Mouse (Mus musculus) natural killer cell, adult 2 months (primary cell): ENCODE data around the gene Acvr2b.
"Not testable (repeated sequence)": the region's sequence is repeated elsewhere in the genome, so short reads cannot be mapped to it uniquely, and the experiment has no call there.

Experiments used
- DNase-seq, 2 experiments: peaks; one replicate each; pipeline ENCODE4 v3.0.0; 2022; ENCODE audit warnings: low spot score in 2 of 2

Gene Acvr2b

GRCm38 (mm10) chr9:119401801-119402214, at the start of gene Acvr2b:
TSS of gene Acvr2b (plus strand) at chr9:119402118.
- DNase-seq, result peak; percentile 8 to 44

DNA sequence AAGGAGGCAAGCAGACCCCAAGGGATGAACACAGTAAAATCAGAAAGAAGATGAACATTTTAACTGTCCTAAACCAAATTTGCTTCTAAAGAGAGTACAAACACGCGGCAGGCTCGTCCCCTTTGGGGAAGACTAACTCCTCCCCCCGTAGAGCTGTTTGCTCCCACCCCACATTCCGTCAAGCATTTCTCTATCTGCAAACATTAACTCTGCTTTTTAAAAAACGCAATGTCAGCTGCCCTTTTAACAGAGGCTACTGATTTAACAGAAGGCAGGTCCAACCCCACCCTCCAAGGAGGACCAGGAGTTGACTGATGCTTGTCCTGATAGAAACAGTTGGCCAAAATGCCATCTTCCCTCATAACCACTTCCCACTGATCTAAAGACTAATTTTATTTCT, 48.0 kb upstream of the Acvr2b start:
- DNase-seq, result no peak

DNA sequence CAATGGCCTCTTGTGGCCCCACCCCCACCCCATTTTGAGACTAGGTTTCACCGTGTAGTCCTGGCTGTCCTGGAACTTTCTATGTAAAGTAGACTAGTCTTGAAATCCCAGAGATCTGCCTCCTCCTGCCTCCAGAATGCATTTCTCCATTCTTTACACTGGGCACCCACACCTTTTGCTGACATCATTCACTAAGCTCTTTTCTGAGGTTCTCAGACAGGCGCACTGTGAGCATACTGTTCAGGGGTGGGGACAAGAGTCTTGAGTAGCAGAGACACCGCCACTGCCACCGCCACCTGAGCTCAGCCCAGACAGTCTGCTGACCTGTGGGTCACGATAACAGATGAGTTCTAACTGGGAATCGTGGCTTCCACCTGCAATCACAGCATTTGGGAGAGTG, 46.0 kb upstream of the Acvr2b start:
- no peak for DNase-seq

- DNase-seq, result peak; percentile 73 to 87
Observed at GRCm38 (mm10) chr9:119357331-119358057, 44.4 kb upstream of the Acvr2b start, which contains the start of gene Xylb. TSS of gene Xylb (plus strand) at chr9:119357381.

DNA sequence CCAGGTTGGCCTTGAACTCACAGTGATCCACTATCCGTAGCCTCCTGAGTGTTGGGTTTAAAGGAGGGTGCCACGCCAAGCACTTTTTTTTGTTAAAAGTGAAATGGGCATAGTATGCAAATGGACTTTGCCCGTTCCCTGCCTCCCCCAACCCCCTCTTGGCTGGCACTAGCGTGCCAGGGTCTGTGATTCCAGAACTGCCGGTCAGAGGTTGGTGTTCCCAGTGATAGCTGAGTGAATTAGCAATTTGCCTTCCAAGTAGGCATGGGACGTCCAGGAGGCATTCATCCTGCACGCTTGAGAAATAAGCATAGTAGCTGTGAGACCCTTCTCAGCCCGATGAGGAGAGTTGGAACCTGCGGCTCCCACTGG, 43.9 kb upstream of the Acvr2b start:
- DNase-seq, result no peak

GRCm38 (mm10) chr9:119361416-119361815, 40.5 kb upstream of the Acvr2b start:
- DNase-seq, result no peak

GRCm38 (mm10) chr9:119363229-119363628, 38.7 kb upstream of the Acvr2b start:
- no peak for DNase-seq

DNA sequence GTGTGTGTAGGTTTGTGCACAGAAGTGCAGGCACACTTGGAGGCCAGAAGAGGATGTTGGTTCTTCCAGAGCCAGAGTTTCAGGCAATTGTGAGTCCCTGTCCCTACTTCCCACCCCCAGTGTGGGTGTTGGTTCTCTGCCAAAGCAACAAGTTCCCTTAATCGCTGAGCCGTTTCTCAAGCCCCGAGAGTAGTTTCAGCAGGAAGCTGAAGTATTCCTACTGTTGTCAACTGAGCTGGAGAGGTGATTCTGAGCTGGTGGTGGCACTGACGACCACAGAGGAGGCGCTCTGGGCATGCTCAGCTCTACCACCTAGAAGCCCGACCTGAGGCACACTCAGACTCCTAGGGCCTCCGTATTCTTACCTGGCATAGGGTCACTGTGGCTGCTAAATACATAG, 36.6 kb upstream of the Acvr2b start, which contains the start of gene Slc22a14:
Gene Slc22a14, minus strand, starts transcription at position 270 of the 400 bp plus-strand sequence.
- no peak for DNase-seq

DNA sequence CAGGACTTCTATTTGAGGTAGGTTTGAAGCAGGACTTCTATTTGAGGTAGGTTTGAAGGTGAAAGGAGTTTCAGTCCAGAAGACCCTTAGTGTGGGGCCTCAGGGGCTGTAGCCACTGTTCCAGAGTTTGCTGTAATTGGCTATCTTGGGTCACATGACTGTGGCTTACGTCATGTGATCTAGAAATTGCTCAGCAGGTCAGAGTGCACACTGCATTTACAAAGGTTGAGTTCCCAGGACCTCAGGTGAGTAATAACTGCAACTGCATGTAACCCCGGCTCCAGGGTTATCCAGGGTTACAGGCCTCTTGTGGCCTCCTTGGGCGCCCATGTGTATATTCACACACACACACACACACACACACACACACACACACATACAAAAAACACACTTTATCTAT, 33.6 kb upstream of the Acvr2b start:
- DNase-seq, result no peak

GRCm38 (mm10) chr9:119370770-119371169, 31.1 kb upstream of the Acvr2b start:
- DNase-seq, result not testable (repeated sequence)

DNA sequence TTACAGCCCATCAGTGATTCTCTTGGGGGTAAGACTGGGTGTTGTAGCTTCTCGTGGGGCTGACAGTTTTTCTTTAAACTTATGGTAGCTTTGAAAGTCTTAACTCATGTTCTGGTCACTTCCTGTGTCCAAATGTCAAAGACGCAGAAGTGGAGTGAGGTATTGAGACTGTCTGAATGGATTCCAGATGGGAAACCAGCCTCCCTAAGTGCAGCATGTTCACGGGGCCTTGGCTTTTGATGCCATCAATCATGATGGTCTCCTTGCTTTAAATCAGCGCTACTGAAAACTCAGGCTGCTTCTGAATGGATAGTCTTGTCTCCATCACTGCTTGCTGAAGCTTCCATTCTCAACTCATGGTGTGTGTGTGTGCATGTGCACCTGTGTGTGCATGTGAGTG, 30.7 kb upstream of the Acvr2b start:
- no peak for DNase-seq

DNA sequence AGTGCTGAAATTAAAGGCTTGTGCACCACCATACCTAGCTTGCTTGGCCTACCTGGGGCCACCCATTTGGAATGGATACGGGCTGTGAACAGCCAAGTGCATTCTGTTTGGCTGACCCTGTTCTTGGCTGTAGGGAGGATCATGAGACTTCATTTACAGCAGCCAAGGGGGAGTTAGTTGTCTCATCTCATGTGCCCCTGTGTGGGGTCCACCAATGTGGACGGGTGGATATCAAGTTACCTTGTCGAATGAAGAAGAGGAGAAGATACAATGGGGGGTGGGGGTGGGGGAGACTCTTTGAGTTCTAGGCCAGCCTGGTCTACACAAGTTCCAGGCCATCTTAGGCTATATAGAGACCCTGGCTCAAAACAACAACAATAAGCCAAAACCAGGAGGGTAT, 26.9 kb upstream of the Acvr2b start:
- no peak for DNase-seq

- DNase-seq, result no peak
Observed at GRCm38 (mm10) chr9:119375556-119375955, 26.4 kb upstream of the Acvr2b start.

- DNase-seq, result no peak
Observed at GRCm38 (mm10) chr9:119378231-119378630, 23.7 kb upstream of the Acvr2b start.

DNA sequence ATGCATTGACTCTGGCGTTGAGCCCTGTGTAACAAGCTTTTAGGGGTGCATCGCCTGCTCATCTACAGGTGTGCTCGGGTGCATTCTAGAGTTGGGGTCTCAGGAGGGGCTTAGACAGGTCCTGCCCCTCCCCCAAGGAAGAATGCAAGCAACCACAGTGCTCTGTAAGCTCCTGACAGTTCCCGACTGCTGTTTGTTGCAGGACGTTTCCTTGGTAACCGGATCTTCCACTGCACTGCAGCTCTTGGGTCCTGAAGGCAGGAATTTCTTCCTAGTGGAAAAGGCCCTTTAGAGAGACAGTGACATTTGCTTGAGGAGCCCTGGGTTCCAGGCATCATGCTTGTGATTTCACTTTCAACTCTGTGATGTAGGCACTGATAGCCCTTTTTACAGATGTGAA, 19.3 kb upstream of the Acvr2b start:
- DNase-seq, result no peak

GRCm38 (mm10) chr9:119388956-119389355, 13.0 kb upstream of the Acvr2b start:
- no peak for DNase-seq

DNA sequence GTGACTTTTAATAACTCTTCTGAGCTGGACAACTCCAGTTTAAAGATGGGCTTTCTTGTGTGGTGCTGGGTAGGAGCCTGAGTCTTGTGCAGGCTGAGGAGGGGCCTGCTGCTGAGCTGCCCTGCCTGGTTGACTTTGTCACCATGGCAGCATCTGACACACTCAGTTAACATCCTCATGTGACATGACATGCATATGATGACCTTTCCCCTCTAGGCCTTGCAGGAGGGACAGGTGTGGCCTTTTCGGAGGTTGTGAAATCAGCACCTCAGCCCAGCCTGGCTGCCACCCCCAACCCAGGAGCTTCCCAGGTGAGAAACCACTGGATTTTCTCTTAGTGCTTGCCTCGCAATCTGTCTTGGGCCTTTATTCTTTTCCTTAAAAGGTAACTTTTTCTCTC, 11.7 kb upstream of the Acvr2b start:
- DNase-seq, result no peak

DNA sequence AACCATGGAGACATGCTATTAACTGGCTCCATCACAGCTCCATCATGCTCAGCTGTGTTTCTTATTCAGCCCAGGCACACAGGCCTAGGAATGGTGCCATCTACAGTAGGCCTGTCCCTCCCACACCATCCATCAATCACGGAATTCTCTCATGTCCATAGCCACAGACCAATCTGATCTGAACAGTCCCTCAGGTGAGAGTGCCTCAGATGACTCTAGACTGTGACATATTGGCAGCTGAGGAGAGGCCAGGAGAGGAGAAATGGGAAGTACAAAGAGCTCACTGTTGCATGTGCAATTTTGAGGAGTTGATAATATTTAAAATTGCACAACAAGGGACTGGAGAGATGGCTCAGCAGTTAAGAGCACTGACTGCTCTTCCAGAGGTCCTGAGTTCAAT, 7.1 kb upstream of the Acvr2b start:
- DNase-seq, result no peak

DNA sequence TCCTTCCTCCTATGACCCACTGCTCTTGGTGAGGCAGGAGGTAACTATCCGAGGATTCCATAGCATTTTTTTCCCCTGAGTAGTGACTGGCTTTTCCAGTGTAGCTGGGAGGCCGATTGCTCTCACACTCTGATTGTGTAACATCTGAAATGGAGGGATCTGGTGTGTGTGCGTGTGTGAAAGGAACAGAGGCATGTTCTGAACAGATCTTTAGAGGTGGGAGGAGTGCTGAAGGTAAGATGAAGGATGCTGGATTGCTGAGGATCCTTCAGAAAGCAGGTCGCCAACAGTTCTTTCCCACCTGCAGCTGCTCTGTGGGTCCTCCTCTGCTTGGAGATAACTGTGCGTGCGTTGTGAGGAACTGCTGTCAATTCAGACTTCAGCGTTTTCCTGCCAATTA, 567 bp upstream of the Acvr2b start:
- DNase-seq, result no peak

DNA sequence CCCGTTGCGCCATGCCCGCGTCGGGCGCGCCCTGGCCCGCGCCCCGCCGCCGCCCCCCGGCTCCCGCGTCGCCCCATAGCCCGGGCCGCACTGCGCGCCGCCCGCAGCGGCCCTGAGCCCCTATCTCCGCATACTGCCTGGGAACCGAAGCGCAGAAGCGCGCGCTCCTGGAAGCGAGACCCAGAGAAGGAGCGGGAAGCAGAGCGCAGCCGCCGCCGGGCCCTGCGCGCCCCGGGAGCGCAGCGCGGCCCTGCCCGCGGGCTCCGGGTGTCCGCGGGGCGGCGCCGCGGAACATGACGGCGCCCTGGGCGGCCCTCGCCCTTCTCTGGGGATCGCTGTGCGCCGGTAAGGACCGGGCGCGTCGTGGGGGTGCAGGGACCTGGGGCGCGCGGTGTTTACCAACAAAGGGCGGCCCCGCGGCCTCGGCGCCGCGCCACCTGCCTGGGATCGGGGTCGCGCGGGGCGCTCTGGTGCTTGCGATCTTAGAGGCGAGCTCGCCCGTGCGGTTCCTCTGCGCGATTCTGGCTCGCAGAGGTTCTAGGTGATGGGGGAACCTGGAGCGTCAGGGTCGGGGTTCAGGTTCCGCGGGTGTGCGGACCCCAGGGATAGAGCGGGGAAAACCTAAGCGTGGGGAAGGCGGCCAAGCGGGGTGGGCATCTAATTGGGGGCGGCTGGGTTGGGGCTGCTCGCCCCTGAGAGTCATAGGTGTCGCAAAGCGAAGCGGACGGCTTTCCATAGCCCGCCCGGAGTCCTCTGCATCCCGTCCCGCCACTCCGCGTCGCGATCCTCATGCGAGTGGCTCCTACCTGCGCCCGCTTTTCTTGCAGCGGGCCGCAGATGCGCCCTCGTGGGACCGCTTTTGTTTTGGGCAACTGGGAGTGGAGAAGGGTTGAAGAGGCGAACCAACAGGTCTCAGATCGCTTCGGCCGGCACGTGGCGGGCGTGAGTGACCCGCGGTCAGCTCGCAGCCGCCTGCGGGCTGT, 626 bp downstream of the Acvr2b start:
- DNase-seq, result no peak

- DNase-seq, result no peak
Observed at GRCm38 (mm10) chr9:119403236-119403641, 1.3 kb downstream of the Acvr2b start.

- DNase-seq, result no peak
Observed at GRCm38 (mm10) chr9:119404090-119404489, 2.2 kb downstream of the Acvr2b start.

DNA sequence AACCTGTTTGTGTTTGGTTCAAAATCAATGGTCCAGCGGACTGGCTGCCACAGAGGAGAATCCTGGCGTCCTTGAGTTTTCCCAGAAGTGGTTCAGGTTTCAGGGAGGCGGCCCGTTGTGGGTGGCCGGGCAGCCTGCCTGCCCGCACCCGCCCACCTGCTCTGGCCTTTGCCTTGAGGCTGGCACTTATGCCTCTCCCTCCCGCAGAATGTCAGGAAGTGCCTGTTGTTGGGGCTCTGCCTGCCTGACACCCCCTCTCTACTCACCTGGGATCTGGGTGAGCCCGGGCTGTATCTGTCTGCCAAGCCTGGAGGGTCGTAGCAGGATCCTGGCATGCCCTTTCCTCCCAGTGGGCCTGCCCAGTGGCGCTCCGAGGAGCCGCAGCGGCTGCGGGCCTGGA, 6.0 kb downstream of the Acvr2b start:
- DNase-seq, result no peak
